Mouse (Mus musculus): ENCODE data around the gene Sbno2.

DNA sequence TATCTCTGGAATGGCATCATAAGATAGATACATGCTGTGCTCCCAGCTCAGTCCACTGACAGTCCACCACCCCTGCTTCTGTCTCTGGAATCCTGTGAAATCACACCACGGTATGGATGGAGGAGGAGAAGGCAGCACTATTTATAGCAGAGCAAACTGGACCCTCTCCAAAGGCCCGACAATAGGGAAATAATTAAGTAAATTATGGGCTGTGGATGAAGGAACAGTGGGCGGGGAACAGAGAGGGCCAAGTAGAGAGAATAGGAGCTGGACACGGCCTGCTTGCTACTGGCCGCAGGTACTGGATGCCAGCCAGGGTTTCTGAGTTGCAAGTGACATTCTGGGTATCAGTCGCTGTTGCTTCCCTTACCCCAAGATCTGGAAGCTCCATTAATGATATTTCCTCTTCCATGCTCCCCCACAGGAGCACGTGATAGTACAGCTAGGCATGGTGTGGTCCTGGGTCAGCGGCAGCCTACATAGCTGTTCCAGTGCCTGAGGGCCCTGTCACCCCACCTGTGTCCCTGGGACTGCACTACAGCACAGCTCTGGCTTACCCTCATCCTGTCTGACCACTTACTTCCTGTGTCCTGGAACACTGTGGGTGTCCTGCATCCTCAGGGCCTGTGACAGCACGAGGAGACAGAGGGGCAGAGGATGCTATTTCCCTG, 20.4 kb downstream of the Sbno2 start:
- TF ChIP-seq CTCF (IDR thresholded peaks at IDR 0.05) (no peak), POLR2A (IDR thresholded peaks at IDR 0.05; ENCODE audit: insufficient read depth, low read depth, low read length) (no peak)
